Mouse (Mus musculus): Measurements from ENCODE around the gene Ehmt1. TPM values are rescaled to one million over a fixed set of nuclear protein-coding genes. Genes with fewer than 3 reads are reported as not detected.

Ehmt1 gene
- polyA plus RNA-seq, 1 experiment from 2014 or later, result 99.5 TPM

DNA sequence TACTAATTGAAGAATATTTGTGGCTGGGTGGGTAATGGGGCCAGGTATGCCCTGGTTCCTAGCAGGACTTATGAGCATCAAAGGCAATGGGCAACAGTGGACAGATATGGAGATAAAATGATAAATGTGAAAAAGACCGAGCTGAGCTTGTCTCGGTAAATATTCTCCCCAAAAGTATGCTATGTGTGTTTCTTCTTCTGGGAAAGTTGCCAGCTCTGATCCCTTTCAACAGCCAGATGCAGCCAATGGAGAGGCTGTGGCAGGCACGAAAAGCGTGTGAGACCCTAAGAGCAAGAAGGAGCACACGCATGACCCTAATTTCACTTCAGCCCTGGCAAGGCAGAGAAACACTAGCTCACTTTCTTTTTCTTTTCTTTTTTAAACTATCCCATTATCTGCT, 18.4 kb downstream of the Ehmt1 start:
- Histone ChIP-seq H3K36me3 (ENCODE audit: control insufficient read depth, insufficient read depth, low read length) (no peaks in the 10 kb centered on the region), H3K4me1 (ENCODE audit: control insufficient read depth, insufficient read depth, low read length) (peaks cover 12% of the 10 kb centered on the region), H3K27me3 (ENCODE audit: control insufficient read depth, insufficient read depth, low read length) (no peaks in the 10 kb centered on the region), H3K4me2 (ENCODE audit: low read length) (no peak overlapping the region), H3K27ac (replicated peaks; ENCODE audit: low read depth, low read length) (no peak overlapping the region), H3K4me3 (replicated peaks; ENCODE audit: low read depth, low read length) (no peak overlapping the region), H3K9ac (replicated peaks; ENCODE audit: low read length) (no peak overlapping the region), H3K9me3 (ENCODE audit: control insufficient read depth, low read length) (no peaks in the 10 kb centered on the region)
- ATAC-seq (ENCODE audit: low FRiP score, low TSS enrichment), result no peak
- DNase-seq, result peak; percentile 35
- 71% methylated on average over 5 of the region's 5 CpGs for WGBS

DNA sequence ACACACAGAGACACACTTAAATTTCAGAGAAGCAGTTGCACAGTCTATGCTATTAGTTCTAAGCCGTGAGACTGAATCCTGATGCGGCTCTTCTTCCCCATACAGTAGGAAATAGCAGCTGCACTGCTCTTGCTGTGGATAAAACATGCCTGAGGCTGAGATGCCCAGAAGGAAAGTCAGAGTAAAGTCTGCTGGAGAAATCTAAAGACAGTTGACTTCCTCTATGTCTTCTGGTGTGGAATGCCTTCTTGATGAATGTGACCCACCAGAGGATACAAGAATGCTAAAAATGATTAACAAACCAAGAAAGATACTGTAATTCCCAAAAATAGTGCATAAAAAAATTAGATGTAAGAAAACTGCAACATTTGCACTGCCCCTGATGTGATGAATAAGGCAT, 20.1 kb downstream of the Ehmt1 start:
- DNase-seq (no peak), ATAC-seq (ENCODE audit: low FRiP score, low TSS enrichment) (no peak)
- Histone ChIP-seq H3K27ac (replicated peaks; ENCODE audit: low read depth, low read length) (no peak overlapping the region), H3K27me3 (ENCODE audit: control insufficient read depth, insufficient read depth, low read length) (no peaks in the 10 kb centered on the region), H3K4me2 (ENCODE audit: low read length) (no peak overlapping the region), H3K36me3 (ENCODE audit: control insufficient read depth, insufficient read depth, low read length) (no peaks in the 10 kb centered on the region), H3K9me3 (ENCODE audit: control insufficient read depth, low read length) (no peaks in the 10 kb centered on the region), H3K9ac (replicated peaks; ENCODE audit: low read length) (no peak overlapping the region), H3K4me3 (replicated peaks; ENCODE audit: low read depth, low read length) (no peak overlapping the region), H3K4me1 (ENCODE audit: control insufficient read depth, insufficient read depth, low read length) (no peaks in the 10 kb centered on the region)
- 92% methylated on average over 2 of the region's 2 CpGs for WGBS

DNA sequence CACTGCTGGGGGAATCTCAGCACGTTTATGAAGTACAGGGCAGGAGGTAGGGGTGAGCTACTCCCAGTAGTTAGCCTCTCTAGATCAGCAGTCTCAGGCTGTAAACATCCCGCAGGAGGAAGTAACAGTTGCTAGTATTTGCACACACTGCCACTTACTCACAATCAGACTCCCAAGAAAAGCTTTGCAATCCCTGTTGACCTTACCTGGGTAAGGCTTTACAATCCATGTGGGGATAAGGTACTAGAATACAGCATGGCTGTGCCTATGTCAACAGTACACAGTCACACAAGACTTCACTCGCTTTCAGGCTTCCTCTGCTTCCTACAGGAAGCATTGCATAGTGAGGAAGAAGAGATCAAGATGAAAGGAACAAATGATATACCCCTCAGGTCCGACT, 22.7 kb downstream of the Ehmt1 start:
- Histone ChIP-seq H3K4me1 (ENCODE audit: control insufficient read depth, insufficient read depth, low read length) (no peaks in the 10 kb centered on the region), H3K4me3 (replicated peaks; ENCODE audit: low read depth, low read length) (no peak overlapping the region), H3K9ac (replicated peaks; ENCODE audit: low read length) (no peak overlapping the region), H3K9me3 (ENCODE audit: control insufficient read depth, low read length) (no peaks in the 10 kb centered on the region), H3K27me3 (ENCODE audit: control insufficient read depth, insufficient read depth, low read length) (no peaks in the 10 kb centered on the region), H3K27ac (replicated peaks; ENCODE audit: low read depth, low read length) (no peak overlapping the region), H3K36me3 (ENCODE audit: control insufficient read depth, insufficient read depth, low read length) (no peaks in the 10 kb centered on the region), H3K4me2 (ENCODE audit: low read length) (no peak overlapping the region)
- no peak for ATAC-seq (ENCODE audit: low FRiP score, low TSS enrichment)
- 89% methylated on average over 4 of the region's 4 CpGs for WGBS
- no peak for DNase-seq

DNA sequence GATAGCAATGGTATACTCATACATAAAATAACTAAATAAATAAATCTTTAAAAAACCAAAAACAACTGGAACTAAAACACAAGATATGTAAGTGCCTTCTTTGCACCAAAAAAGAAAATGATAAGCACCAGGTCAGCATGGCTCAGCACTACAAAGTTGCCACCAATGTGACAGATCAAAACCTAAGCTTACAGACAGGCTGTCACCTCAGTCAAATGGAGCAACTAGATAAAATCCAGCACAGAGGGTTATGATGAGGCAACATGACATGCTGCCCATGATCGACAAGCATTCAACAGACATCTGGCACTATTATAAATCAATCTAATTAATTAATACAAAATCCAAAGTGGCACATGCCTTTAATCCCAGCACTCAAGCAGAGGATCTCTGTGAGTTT, 25.2 kb downstream of the Ehmt1 start:
- 93% methylated on average over 1 of the region's 1 CpGs for WGBS
- H3K9me3 ChIP-seq (ENCODE audit: control insufficient read depth, low read length), result no peaks in the 10 kb centered on the region
- no peak for ATAC-seq (ENCODE audit: low FRiP score, low TSS enrichment)

DNA sequence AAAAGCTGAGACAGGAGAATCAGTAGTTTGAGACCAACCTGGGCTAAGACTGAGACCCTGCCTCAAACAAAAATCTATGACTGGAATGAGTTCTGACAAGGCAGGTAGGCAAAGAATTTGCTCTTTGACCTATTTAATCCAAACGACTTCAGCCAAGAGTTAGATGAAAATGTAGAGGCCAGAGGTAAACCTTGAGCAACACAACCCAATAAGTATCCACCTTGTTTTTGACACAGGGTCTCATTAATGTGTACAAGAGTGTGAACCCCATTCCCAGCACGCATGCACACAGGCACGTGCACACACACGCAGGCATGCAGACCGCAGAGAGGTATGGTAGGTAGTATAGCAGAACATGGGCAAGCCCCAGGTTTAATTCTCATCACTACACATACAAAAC, 27.1 kb downstream of the Ehmt1 start:
- no peaks in the 10 kb centered on the region for H3K9me3 ChIP-seq (ENCODE audit: control insufficient read depth, low read length)
- no peak overlapping the region for H3K4me2 ChIP-seq (ENCODE audit: low read length)
- WGBS, result 89% methylated on average over 5 of the region's 5 CpGs
- no peak for ATAC-seq (ENCODE audit: low FRiP score, low TSS enrichment)
- H3K9ac ChIP-seq (replicated peaks; ENCODE audit: low read length), result no peak overlapping the region
- no peak overlapping the region for H3K27ac ChIP-seq (replicated peaks; ENCODE audit: low read depth, low read length)
- no peaks in the 10 kb centered on the region for H3K36me3 ChIP-seq (ENCODE audit: control insufficient read depth, insufficient read depth, low read length)
- no peak overlapping the region for H3K4me3 ChIP-seq (replicated peaks; ENCODE audit: low read depth, low read length)
- no peak for DNase-seq
- no peaks in the 10 kb centered on the region for H3K27me3 ChIP-seq (ENCODE audit: control insufficient read depth, insufficient read depth, low read length)
- H3K4me1 ChIP-seq (ENCODE audit: control insufficient read depth, insufficient read depth, low read length), result no peaks in the 10 kb centered on the region

More for the DNA sequence above, 25.2 kb downstream of the Ehmt1 start:
- H3K36me3 ChIP-seq (ENCODE audit: control insufficient read depth, insufficient read depth, low read length), result no peaks in the 10 kb centered on the region
- H3K27ac ChIP-seq (replicated peaks; ENCODE audit: low read depth, low read length), result no peak overlapping the region
- no peak overlapping the region for H3K9ac ChIP-seq (replicated peaks; ENCODE audit: low read length)
- H3K4me3 ChIP-seq (replicated peaks; ENCODE audit: low read depth, low read length), result no peak overlapping the region
- H3K27me3 ChIP-seq (ENCODE audit: control insufficient read depth, insufficient read depth, low read length), result no peaks in the 10 kb centered on the region
- H3K4me2 ChIP-seq (ENCODE audit: low read length), result no peak overlapping the region
- no peak for DNase-seq
- no peaks in the 10 kb centered on the region for H3K4me1 ChIP-seq (ENCODE audit: control insufficient read depth, insufficient read depth, low read length)

DNA sequence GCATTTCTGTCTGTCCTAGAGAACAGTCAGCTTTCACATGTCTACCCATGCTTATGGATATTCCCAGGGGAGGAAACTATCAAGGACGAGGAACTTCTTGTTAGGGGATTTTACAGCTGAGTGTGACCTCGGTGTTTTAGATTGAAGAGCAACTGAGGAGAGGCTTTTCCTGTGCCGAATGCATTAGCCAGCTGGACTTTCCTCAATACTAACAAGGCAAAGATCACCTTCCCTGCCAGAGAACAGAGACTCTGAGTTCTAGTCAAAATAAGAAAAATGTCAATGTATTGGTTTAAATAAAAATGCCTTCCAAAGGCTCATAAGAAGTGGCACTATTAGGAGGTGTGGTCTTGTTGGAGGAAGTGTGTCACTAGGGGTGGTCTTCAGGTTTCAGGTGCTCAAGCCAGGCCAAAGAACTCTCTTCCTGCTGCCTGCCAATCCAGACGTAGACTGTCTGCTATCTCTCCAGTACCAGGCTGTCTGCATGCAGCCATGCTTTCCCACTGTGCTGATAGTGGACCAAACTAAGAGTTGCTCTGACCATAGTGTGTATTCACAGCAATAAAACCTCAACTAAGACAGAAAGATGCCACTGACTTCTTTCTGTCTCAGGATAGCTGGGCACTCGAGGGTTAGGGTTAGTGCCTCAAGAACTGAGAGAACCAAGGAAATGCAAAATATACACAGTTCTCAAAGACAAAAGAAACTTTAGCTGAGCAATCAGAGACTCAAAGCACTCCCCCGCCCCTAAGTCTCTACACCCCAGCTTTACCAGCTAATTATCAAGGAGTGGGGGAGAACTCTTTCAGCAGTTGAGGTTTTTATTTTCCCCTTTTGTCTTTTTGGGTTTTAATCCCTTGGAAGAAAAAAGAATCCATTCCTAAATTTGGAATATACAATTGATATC, 28.6 kb downstream of the Ehmt1 start:
- Histone ChIP-seq H3K27me3 (ENCODE audit: control insufficient read depth, insufficient read depth, low read length) (no peaks in the 10 kb centered on the region), H3K4me3 (replicated peaks; ENCODE audit: low read depth, low read length) (no peak overlapping the region), H3K4me1 (ENCODE audit: control insufficient read depth, insufficient read depth, low read length) (no peaks in the 10 kb centered on the region), H3K27ac (replicated peaks; ENCODE audit: low read depth, low read length) (no peak overlapping the region), H3K9ac (replicated peaks; ENCODE audit: low read length) (no peak overlapping the region), H3K4me2 (ENCODE audit: low read length) (no peak overlapping the region), H3K36me3 (ENCODE audit: control insufficient read depth, insufficient read depth, low read length) (peaks cover 9% of the 10 kb centered on the region), H3K9me3 (ENCODE audit: control insufficient read depth, low read length) (no peaks in the 10 kb centered on the region)
- 80% methylated on average over 6 of the region's 6 CpGs for WGBS
- DNase-seq, result no peak
- no peak for ATAC-seq (ENCODE audit: low FRiP score, low TSS enrichment)

DNA sequence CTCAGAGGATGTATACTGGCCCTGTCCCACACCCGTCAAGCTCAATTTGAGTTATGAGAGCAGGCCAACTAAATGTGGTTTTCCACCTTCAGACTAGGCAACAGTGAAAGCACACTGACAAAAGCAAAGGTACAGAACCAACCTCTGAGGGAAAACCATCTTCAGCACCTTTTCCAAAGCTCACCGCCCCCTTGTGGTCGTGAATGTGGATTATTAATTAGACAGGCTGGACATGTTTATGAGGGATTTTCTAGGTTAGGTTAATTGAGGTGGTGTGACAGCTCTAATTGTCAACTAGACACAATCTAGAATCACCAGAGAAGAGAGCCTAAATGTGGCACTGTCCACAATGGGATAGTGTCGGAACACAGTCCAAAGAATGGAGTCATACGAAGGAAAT, 30.5 kb downstream of the Ehmt1 start:
- ATAC-seq (ENCODE audit: low FRiP score, low TSS enrichment) (no peak), DNase-seq (no peak)
- Histone ChIP-seq H3K4me2 (ENCODE audit: low read length) (no peak overlapping the region), H3K27ac (replicated peaks; ENCODE audit: low read depth, low read length) (no peak overlapping the region), H3K9me3 (ENCODE audit: control insufficient read depth, low read length) (no peaks in the 10 kb centered on the region), H3K36me3 (ENCODE audit: control insufficient read depth, insufficient read depth, low read length) (peaks cover 20% of the 10 kb centered on the region), H3K4me3 (replicated peaks; ENCODE audit: low read depth, low read length) (no peak overlapping the region), H3K27me3 (ENCODE audit: control insufficient read depth, insufficient read depth, low read length) (no peaks in the 10 kb centered on the region), H3K4me1 (ENCODE audit: control insufficient read depth, insufficient read depth, low read length) (no peaks in the 10 kb centered on the region), H3K9ac (replicated peaks; ENCODE audit: low read length) (no peak overlapping the region)
- 93% methylated on average over 5 of the region's 5 CpGs for WGBS

DNA sequence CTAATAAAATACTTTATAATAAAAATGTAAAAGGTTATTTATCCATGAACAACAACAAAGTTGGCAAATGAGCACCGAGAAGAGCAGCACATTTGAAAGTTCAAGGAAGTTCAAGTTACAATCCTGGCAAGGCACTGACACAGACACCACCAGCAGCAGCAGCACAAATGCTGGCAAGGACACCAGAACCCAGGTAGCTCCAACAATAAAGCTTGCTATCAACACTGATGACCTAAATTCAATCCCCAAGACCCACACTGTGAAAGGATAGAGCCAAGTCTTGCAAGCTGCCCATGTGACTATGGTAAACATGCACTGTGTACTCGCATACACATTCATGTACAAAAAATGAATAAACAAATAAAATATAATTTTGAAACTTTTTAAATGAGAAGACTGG, 38.7 kb downstream of the Ehmt1 start:
- H3K36me3 ChIP-seq (ENCODE audit: control insufficient read depth, insufficient read depth, low read length), result peaks cover 63% of the 10 kb centered on the region
- no peak for ATAC-seq (ENCODE audit: low FRiP score, low TSS enrichment)
- H3K27ac ChIP-seq (replicated peaks; ENCODE audit: low read depth, low read length), result no peak overlapping the region
- no peak overlapping the region for H3K4me2 ChIP-seq (ENCODE audit: low read length)
- no peak overlapping the region for H3K4me3 ChIP-seq (replicated peaks; ENCODE audit: low read depth, low read length)
- no peaks in the 10 kb centered on the region for H3K4me1 ChIP-seq (ENCODE audit: control insufficient read depth, insufficient read depth, low read length)
- WGBS, result 100% methylated on average over 2 of the region's 2 CpGs
- H3K27me3 ChIP-seq (ENCODE audit: control insufficient read depth, insufficient read depth, low read length), result no peaks in the 10 kb centered on the region
- no peaks in the 10 kb centered on the region for H3K9me3 ChIP-seq (ENCODE audit: control insufficient read depth, low read length)
- DNase-seq, result no peak
- H3K9ac ChIP-seq (replicated peaks; ENCODE audit: low read length), result no peak overlapping the region

DNA sequence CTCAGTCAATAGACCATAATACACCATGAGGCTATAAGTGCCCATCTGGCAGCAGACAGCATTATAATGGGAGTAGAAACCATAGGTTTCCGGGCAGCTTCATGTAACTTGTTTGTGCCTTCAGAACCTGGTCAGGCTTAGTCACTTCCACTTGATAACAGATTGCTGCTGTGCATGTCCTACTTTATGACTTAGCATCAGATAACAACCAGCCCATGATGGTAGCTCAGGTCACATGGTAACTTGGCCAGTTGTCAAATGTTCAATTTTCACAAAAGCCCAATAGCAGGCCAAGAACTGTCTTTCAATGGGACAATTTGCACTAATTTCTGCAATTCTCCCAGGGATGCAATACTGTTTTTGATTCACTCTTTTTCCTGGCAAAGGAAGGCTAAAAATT, 48.5 kb downstream of the Ehmt1 start:
- H3K4me1 ChIP-seq (ENCODE audit: control insufficient read depth, insufficient read depth, low read length), result no peaks in the 10 kb centered on the region
- WGBS, result 92% methylated on average over 1 of the region's 1 CpGs
- H3K4me3 ChIP-seq (replicated peaks; ENCODE audit: low read depth, low read length), result no peak overlapping the region
- ATAC-seq (ENCODE audit: low FRiP score, low TSS enrichment) (no peak), DNase-seq (no peak)
- H3K36me3 ChIP-seq (ENCODE audit: control insufficient read depth, insufficient read depth, low read length), result peaks cover 47% of the 10 kb centered on the region
- H3K4me2 ChIP-seq (ENCODE audit: low read length), result no peak overlapping the region
- no peaks in the 10 kb centered on the region for H3K9me3 ChIP-seq (ENCODE audit: control insufficient read depth, low read length)
- H3K9ac ChIP-seq (replicated peaks; ENCODE audit: low read length), result no peak overlapping the region
- no peaks in the 10 kb centered on the region for H3K27me3 ChIP-seq (ENCODE audit: control insufficient read depth, insufficient read depth, low read length)
- H3K27ac ChIP-seq (replicated peaks; ENCODE audit: low read depth, low read length), result no peak overlapping the region
